Mouse (Mus musculus) ES-E14 (cell line): ENCODE results near the gene Jtb. TPM values are rescaled to one million over a fixed set of nuclear protein-coding genes. Genes with fewer than 3 reads are reported as not detected.
"Not testable (repeated sequence)": the region's sequence is repeated elsewhere in the genome, so short reads cannot be mapped to it uniquely, and the experiment has no call there.

ENCODE experiments used
- DNase-seq: peaks from one replicate; pipeline ENCODE4 v3.0.0-alpha.2; 2013; ENCODE audit warnings: low read depth, low spot score
- H3K27ac ChIP-seq: 2 replicates; pipeline ENCODE4 v1.5.1; 2012; ENCODE audit warnings: low read depth, mild to moderate bottlenecking, low read length, moderate library complexity, mixed read lengths; ENCODE audit not compliant: poor library complexity, insufficient read depth, severe bottlenecking
- H3K36me3 ChIP-seq: 2 replicates; pipeline ENCODE4 v1.6.1; 2012; ENCODE audit warnings: mild to moderate bottlenecking, low read length, moderate library complexity, mixed read lengths; ENCODE audit not compliant: control insufficient read depth, poor library complexity, insufficient read depth, severe bottlenecking
- H3K4me1 ChIP-seq, 2 experiments: fragments of 150-350 bp in 1 of 2; sonication (generic) in 1 of 2; 2 replicates each; pipeline ENCODE4 v1.6.1; 2012; ENCODE audit warnings: low read length in 2 of 2, mild to moderate bottlenecking in 1 of 2, mixed read lengths in 1 of 2; ENCODE audit not compliant: control insufficient read depth in 2 of 2, insufficient read depth in 2 of 2, poor library complexity in 1 of 2
- H3K4me3 ChIP-seq, 2 experiments: fragments of 150-350 bp in 1 of 2; sonication (generic) in 1 of 2; 2 replicates each; pipeline ENCODE4 v1.5.1; 2012; ENCODE audit warnings: low read length in 2 of 2, low read depth in 1 of 2, mild to moderate bottlenecking in 1 of 2, mixed read lengths in 1 of 2; ENCODE audit not compliant: insufficient read depth in 1 of 2, poor library complexity in 1 of 2, severe bottlenecking in 1 of 2
- H3K9ac ChIP-seq: 2 replicates; pipeline ENCODE4 v1.6.1; 2012; ENCODE audit warnings: low read depth, mild to moderate bottlenecking, low read length, mixed read lengths; ENCODE audit not compliant: poor library complexity, insufficient read depth, severe bottlenecking
- H3K9me3 ChIP-seq: fragments of 150-350 bp; sonication (generic); 2 replicates; pipeline ENCODE4 v1.6.1; 2012; ENCODE audit warnings: low read depth, mild to moderate bottlenecking, low read length; ENCODE audit not compliant: control insufficient read depth, insufficient read depth
- CHD2 ChIP-seq: IDR thresholded peaks from 2 replicates; pipeline ENCODE4 v1.6.1; 2014; ENCODE audit warnings: mild to moderate bottlenecking, low read depth, low read length, inconsistent platforms
- HCFC1 ChIP-seq: IDR thresholded peaks from 2 replicates; pipeline ENCODE4 v1.6.1; 2012; ENCODE audit warnings: low read length, inconsistent platforms, borderline replicate concordance; ENCODE audit not compliant: insufficient read depth
- MAFK ChIP-seq: IDR thresholded peaks from 2 replicates; pipeline ENCODE4 v1.6.1; 2014; ENCODE audit warnings: mild to moderate bottlenecking, low read depth, low read length, inconsistent platforms; ENCODE audit not compliant: insufficient read depth
- ZC3H11A ChIP-seq: IDR thresholded peaks from 2 replicates; pipeline ENCODE4 v1.6.1; 2012; ENCODE audit warnings: low read depth, mild to moderate bottlenecking, inconsistent platforms, low read length, borderline replicate concordance
- ZNF384 ChIP-seq: IDR thresholded peaks from 2 replicates; pipeline ENCODE4 v1.6.1; 2012; ENCODE audit warnings: low read depth, low read length, inconsistent platforms
- in situ Hi-C, 2 experiments: fragments of 600-800 bp; cut with MboI; formaldehyde crosslinking; loops; one replicate each; pipeline ENCODE4 v1.15.1; 2025; ENCODE audit warnings: low sequenced_read_pairs in 2 of 2, inconsistent platforms in 1 of 2; ENCODE audit not compliant: unreplicated experiment in 2 of 2
- total RNA-seq: library from RNA; depleted of rRNA; stranded (reverse); fragments of 300-350 nt; gene quantifications from 2 replicates; pipeline ENCODE4 v1.2.3, GENCODE M21; 2012

The Jtb gene
- total RNA-seq, 1 experiment: 64.0 TPM

DNA sequence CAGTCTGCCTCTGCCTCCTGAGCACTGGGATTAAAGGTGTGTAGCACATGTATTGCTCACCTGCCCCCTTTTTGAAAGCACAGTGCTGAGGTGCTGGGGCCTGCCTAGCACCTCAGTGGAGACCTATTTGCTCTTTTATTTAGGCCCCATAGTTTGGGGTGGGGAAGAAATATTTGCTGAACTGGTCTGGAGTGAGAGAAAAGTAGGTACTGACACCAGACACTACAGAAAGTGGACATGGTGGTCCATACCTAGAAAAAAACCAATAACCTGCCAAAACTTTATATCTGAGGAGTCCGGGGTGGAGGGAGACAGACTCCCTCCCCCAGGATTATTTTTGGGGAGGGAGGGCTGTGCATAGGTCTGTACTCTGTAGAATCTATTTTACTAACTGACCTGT is 21.8 kb downstream of the Jtb start:
- H3K4me3 ChIP-seq, H3K9me3 ChIP-seq, H3K9ac ChIP-seq, H3K27ac ChIP-seq, in situ Hi-C loops, DNase-seq, H3K4me1 ChIP-seq: not testable (repeated sequence)
- peaks cover 15% of the 10 kb centered on the region for H3K36me3 ChIP-seq

- H3K4me3 ChIP-seq: peak within 1 kb of the TSS; percentile 96 to 97
- peaks cover 3 to 4% of the 10 kb centered on the region in 2 experiments; a peak in 3 of 4 replicates for H3K4me1 ChIP-seq
- in situ Hi-C loops: no loop called here
- TF ChIP-seq MAFK (no peak), ZNF384 (no peak), HCFC1 (peak; percentile 98)
- H3K9me3 ChIP-seq: no peaks in the 10 kb centered on the region
- H3K36me3 ChIP-seq: peaks cover 15% of the 10 kb centered on the region
- H3K27ac ChIP-seq: peak within 1 kb of the TSS; percentile 62; the same call in 1 of the 2 replicates
- DNase-seq: peak; percentile 93
- H3K9ac ChIP-seq: peak within 1 kb of the TSS; percentile 91
Observed at GRCm38 (mm10) chr3:90253653-90254418, 22.4 kb downstream of the Jtb start, which contains the start of gene Crtc2. TSS of gene Crtc2 (plus strand) at chr3:90254163.

DNA sequence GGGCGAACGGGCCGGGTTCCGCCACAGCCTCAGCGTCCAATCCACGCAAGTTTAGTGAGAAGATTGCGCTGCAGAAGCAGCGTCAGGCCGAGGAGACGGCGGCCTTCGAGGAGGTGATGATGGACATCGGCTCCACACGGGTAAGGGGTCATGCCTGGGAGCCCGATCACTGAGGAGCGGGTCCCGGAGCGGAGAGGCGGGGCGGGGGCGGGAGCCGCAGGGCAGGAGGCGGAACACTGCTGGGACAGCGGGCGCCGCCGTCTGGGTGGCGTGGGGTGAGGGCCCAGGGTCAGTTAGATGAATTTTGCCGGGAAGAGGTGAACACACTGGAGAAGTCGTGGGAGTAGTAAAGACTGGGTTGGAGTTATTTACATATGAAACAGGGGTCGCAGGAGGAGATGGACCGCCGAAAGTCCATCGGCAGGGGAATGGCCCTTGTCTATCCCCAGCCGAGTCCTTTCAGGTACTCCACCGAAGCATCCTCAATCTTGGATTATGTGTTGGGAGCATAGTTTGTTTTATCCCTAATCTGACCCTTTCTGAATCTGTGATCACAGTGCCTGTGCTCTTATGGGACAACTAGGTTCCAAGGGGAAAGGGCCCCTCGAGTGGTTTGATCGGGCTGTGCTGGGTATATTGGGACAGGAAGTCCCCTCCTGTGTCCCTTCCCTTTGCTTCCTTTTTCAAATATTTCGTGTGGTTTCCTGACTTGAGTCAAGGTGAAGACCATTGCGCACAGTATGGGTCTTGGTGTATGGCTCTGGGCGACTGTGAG is 23.2 kb downstream of the Jtb start:
- Histone ChIP-seq H3K27ac (peak overlapping the region; percentile 62; the same call in 1 of the 2 replicates), H3K36me3 (peaks cover 23% of the 10 kb centered on the region), H3K9me3 (no peaks in the 10 kb centered on the region), H3K4me3 (peak overlapping the region; percentile 96 to 97), H3K4me1 (peaks cover 3 to 4% of the 10 kb centered on the region in 2 experiments; a peak in 3 of 4 replicates), H3K9ac (peak overlapping the region; percentile 91)
- in situ Hi-C loops: no loop called here
- DNase-seq: no peak
- TF ChIP-seq ZNF384: no peak

DNA sequence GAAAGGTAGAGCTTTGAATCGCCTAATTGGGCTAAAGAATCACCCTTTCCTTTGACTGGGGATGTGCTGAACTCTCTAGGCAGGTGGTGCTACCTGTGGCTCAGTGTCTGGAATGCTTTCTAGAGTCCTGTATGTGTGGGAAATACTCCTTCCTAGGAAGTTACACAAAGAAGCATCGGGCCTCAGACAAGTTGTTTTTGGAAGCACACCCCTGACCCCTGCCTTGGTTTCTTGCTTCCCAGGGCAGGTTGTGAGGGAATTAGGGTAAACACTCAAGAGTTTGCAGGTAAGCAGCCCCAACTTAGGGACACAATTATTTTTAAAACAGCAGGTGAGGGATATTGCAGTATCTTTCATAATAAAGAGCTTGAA is 23.8 kb downstream of the Jtb start:
- H3K9ac ChIP-seq: peak overlapping the region; percentile 91
- TF ChIP-seq MAFK (no peak), ZC3H11A (no peak), CHD2 (no peak), ZNF384 (no peak), HCFC1 (no peak)
- in situ Hi-C loops: no loop called here
- no peaks in the 10 kb centered on the region for H3K9me3 ChIP-seq
- no peak for DNase-seq
- peaks cover 27% of the 10 kb centered on the region for H3K36me3 ChIP-seq
- peak overlapping the region; percentile 96 to 97 for H3K4me3 ChIP-seq
- peaks cover 3 to 4% of the 10 kb centered on the region in 2 experiments; a peak in 2 of 4 replicates for H3K4me1 ChIP-seq
- no peak overlapping the region for H3K27ac ChIP-seq
